Mouse (Mus musculus) embryo, embryonic 10 days (tissue): ENCODE measurements at regions not wholly inside any gene's neighbourhood (a gene's known extent, or its start where the extent isn't known, plus 50 kb on each side); places are given as distances from the start of the nearest gene placed in this dataset.

Source experiments
- DNase-seq: peaks from one replicate; pipeline ENCODE4 v3.0.0-alpha.2; 2015; ENCODE audit warnings: low spot score

GRCm38 (mm10) chr5:97223238-97223857 lies 112.0 kb upstream of the Paqr3 start:
- DNase-seq: no peak

DNA sequence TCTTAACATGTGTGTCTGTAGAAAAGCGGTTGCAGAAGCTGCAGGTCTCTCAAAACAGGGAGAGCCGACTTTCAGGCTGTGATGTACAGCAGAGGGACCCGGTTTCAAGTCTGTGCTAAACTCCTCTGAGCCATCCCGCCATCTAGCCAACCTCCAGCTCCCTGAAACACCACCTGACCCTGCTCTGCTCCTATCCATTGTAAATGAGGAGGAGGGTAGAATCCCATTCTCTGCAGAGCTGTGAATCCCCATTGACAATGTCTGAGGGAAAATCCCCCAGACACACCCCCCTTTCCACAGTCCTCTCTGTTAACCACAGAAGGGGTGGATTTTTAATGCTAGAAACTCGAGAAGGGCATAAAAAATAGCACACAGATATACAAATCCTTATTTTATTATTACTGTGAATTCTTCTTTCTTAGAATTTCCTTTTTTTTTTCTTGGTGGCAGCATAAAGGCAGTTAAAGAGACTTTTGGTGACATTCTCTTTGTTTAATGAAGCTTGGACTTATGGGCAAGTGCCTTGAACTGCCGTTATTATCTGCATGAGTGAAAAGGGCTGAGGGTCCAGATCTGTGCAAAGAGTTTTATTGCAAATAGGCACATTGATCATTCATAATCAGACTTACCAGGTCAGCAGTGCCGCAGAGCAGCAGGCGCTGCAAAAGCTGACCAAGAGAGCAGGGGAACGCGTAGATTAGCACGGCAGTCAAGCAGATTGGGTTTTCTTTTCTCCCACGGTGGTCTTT lies 111.3 kb upstream of the Paqr3 start:
- peak; percentile 47 for DNase-seq

DNA sequence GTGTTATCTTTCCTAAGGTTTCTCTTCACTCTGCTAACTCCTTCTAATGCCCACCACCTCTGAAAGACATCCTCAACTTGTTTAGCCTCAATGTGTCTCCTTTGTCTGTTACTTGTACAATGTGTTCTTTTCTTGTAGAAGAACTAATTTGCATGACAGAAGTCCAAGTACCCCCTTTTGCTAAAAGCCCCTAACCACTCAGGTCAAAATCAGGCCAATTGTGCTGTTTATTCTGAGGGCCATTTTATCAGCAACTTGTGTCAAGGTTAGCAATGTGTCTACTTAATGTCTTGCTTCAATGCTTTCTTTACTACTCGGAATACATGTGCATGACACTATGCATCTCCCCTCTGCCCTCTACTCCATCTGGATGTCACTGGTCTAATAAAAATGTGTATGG lies 107.3 kb upstream of the Paqr3 start:
- DNase-seq: peak; percentile 19

GRCm38 (mm10) chr5:97205606-97206005 lies 94.2 kb upstream of the Paqr3 start:
- no peak for DNase-seq

GRCm38 (mm10) chr5:97204337-97204736 lies 92.9 kb upstream of the Paqr3 start:
- DNase-seq: no peak

DNA sequence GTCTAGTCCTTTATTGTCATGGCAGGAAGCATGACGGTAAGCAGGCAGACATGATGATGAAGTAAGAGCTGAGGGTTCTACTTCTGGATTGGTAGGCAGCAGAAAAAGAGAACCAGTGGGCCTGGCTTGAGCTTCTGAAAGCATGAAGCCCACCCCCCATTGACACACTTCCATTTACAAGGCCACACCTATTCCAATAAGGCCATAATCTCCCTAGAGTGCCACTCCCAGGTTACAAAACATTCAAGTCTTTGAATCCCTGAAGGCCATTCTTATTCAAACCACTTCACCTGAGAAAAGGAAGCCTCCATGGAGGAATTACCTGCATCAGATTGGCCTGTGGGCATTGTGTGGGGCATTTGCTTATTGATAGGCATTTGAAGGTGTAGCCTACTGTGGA lies 92.2 kb upstream of the Paqr3 start:
- no peak for DNase-seq

GRCm38 (mm10) chr5:97202557-97202956 lies 91.2 kb upstream of the Paqr3 start:
- peak; percentile 70 for DNase-seq

DNA sequence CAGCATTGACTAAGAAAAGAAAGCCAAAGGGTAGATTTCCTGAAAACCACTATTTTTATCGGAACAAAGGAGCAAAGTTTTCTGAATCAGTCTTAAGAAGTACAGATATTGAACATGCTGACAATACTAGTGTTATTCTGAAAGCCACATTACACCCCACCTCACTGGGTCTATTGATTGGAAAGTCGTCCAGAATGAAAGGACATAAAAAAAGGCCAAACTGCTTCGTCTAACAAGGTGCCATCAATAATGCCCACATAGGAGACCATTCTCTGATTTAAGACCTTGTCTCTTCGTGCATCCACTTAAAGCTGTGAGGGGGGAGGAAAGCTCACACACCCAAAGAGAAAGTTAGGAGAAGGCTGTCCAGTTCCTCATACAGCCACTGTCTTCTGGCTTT lies 89.3 kb upstream of the Paqr3 start:
- DNase-seq: peak; percentile 45

GRCm38 (mm10) chr5:97195281-97195660 lies 83.9 kb upstream of the Paqr3 start:
- DNase-seq: peak; percentile 43

- no peak for DNase-seq
Observed at GRCm38 (mm10) chr5:97194656-97195280, 83.4 kb upstream of the Paqr3 start.

GRCm38 (mm10) chr5:97192656-97193055 lies 81.3 kb upstream of the Paqr3 start:
- no peak for DNase-seq

DNA sequence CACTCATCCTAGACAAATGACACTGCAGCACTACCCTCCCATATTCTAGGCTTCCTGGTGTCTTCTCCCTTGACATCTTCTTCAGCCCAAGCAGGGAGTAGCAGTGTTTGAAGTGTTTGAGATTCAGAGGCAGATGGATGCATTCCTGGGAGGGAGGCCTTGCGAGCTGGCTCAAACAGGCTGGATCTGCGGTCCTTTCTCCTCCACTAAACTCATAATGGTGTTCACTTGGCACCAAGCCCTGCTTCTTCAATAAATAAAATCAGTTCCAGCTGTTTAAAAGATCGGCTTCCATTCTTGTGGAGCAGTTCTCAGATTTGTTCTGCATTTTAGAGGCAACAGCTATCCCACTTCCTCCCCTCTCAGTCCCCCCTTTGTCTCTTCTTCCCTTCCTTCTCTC lies 79.3 kb upstream of the Paqr3 start:
- no peak for DNase-seq

- DNase-seq: no peak
Observed at GRCm38 (mm10) chr5:97184512-97184911, 73.1 kb upstream of the Paqr3 start.

- no peak for DNase-seq
Observed at GRCm38 (mm10) chr5:97181249-97181648, 69.9 kb upstream of the Paqr3 start.

DNA sequence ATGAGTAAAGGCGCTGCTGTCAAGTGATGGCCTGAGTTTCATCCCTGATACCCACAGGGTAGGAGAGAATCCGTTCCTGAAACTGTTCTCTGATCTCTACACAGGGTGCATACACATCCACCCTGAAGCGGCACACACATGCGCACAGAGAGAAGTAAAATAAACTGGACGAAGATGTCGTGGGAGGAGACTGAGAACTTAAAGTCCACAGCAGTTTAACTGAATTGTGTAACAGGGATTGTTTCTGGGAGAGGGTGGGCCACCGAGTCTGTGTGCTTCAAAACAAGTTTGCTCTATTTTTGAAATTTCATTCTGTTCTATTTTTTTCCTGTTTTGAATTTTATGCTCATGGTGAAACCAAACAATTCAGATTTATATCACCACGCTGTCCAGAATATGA lies 63.0 kb upstream of the Paqr3 start:
- no peak for DNase-seq

GRCm38 (mm10) chr5:97167401-97168249 lies 56.2 kb upstream of the Paqr3 start:
- DNase-seq: no peak

- DNase-seq: no peak
Observed at GRCm38 (mm10) chr5:97166128-97166883, 54.9 kb upstream of the Paqr3 start.
